Mouse (Mus musculus) activated CD4-positive, CD25-positive, alpha-beta regulatory T cell (primary cell): ENCODE results near the gene Spag16. TPM values are rescaled to one million over a fixed set of nuclear protein-coding genes. Genes with fewer than 3 reads are reported as not detected.

Experiments
- polyA plus RNA-seq, 2 experiments: library from polyadenylated mRNA; unstranded; fragments of 100-300 nt; shearing (Covaris generic); gene quantifications; one replicate each; pipeline ENCODE4 v1.2.1; 2017

Spag16 gene
- polyA plus RNA-seq = 1 to 10 TPM in 1 of 2 experiments, under 1 TPM in 1; 0.47 to 1.4 TPM

DNA sequence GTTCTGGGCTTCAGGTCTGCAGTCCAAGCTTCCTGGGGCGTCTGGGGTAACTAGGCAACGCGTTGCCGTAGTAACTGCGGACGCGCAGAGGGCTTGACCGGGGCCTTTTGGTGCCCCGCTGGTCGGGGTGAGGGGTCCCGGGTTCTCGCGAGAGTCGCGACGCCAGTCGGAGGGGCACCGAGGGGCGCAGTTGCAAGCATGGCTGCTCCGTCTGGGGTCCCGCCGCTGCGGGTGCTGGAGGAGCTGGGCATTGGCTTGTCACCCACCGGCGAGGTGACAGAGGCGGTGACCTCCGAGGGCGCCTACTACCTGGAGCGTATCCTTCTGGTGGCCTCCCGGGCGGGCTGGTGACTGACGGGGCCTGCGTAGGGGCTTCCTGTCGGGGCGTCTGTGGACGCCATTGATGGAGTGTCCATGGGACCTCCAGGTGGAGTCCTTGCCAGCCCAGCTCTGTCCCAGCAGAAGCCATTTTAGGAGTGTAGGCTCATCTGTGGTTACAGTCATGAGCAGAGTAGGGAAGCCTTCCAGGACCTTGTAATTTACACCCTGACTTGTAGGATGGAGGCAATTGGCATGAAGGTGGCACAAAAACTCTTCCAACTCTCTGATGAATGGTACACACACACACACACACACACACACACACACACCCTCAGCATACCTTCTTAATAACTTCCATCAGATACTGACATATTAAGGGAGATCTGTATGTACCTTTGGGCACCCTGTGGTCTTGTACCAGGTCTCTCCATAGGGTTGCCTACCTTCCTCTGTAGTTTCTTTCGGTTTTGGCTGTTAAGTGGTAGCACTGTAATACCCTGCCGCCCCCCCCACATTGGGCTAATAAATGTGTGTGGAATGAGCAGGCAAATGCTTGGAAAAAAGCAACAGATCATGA is at the start of gene Spag16:
Gene Spag16 (plus strand): TSS at position 165 of the 898 bp plus-strand sequence.

DNA sequence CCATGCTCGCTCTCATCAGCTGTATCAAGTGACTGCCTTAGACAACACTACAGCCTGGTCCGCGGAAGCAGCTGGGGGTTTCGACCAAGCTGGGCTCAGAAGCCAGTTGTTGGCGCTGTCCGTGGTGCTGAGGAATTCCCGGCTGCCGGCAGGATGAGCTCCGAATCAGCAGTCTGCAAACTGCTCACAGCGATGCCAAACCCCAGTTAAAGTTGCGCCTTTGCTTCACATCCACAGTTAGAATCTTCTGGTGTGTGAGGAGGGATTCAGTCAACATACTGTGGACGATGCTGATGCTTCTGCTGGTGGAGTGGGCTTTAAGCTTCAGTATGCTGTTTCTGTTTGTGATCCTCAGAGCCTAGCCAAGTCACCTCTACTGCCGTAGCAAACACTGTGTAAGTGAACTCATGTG is 898.9 kb downstream of the Spag16 start, which contains the start of gene Vwc2l:
Gene Vwc2l (plus strand): TSS at position 61 of the 412 bp plus-strand sequence.

Other genes starting within 250 kb of the Spag16 start
- gene Ikzf2, start 139.7 kb upstream of the Spag16 start, polyA plus RNA-seq = 100 to 1,000 TPM; 261 to 493 TPM